Mouse (Mus musculus): Measurements from ENCODE around the gene B3galt6. TPM values are rescaled to one million over a fixed set of nuclear protein-coding genes. Genes with fewer than 3 reads are reported as not detected.
A peak's percentile ranks its signal among the peaks of the same experiment; 100 is the strongest.

B3galt6 gene
- 10 to 100 TPM in 1 of 2 experiments, 1 to 10 TPM in 1; 9.3 to 10.3 TPM for total RNA-seq (2021)
- long read RNA-seq, transcript B3galt6-201 (1 exons, 3,184 nt): major isoform, 29 of 29 reads
- long read RNA-seq, partial matches to known transcripts: 0 of 29 reads
- long read RNA-seq, other reads (novel, unspliced or antisense): 0 of 29 reads

DNA sequence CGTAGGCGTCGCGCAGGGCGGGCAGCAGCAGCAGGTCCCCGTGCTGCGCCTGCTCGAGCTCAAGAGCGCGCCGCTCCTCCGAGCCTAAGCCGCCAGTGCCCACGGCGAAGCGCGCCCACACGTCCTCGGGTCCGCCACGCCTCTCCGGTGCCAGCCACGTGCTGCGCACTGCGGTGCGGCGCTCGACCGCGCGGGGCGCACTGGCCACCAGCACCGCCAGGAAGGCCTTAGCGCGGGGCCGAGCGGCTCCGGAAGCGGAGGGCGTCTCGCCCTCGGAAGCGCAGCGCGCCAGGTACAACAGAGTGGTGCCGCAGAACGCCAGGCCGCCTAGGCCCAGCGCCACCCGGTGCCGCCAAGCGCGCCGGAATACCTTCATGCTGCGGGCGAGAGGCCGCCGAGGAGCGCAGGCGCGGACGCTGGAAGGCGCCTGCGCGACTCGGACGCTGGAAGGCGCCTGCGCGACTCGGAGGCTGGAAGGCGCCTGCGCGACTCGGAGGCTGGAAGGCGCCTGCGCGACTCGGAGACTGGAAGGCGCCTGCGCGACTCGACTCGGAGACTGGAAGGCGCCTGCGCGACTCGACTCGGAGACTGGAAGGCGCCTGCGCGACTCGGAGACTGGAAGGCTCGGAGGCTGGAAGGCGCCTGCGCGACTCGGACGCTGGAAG lies at the start of gene B3galt6, which contains the start of gene Sdf4:
TSS of gene B3galt6 (minus strand) at position 409 of the 665 bp plus-strand sequence.
TSS of gene Sdf4 (plus strand) at position 632 of the 665 bp plus-strand sequence.
- peak; percentile 86 to 93 for DNase-seq (ENCODE audit: low spot score in 2 of 2)

DNA sequence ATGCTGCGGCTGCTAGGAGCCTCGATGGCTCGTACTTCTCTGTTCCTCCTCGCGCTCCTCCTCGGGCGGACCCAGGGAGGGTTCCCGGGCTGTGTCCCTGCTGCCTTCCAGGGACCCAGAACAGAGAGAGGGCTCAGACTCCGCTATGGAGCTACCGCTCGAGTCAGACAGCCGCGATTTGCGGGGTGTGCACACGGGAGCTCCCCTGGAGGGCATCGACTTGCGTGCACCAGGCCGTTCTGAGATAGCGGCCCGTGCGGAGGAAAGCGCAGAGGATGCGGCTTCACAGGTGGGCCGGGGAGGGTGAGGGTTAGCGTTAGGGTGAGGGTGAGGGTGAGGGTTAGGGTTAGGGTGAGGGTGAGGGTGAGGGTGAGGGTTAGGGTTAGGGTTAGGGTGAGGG lies 42.5 kb upstream of the B3galt6 start:
- no peak for DNase-seq (ENCODE audit: low spot score in 2 of 2)

DNA sequence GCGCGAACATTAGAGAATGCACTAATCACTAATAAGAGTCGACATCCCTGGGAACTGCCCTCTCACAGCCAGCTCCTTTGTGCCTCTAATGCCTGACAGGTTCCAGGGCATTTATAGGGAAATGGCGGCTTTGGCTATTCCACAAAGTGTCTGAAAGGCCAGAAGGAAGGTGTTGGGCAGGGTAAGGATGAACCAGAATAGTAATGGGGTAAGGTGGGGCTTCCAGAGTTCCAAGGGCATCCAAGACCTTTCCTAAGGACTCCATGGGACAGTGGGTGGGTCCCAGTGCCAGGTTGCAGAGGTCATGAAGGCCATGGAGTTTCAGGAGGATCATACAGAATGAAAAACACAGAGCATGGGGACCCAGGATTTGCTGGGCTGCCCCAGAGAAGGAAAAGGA lies 41.9 kb upstream of the B3galt6 start:
- no peak for DNase-seq (ENCODE audit: low spot score in 2 of 2)

DNA sequence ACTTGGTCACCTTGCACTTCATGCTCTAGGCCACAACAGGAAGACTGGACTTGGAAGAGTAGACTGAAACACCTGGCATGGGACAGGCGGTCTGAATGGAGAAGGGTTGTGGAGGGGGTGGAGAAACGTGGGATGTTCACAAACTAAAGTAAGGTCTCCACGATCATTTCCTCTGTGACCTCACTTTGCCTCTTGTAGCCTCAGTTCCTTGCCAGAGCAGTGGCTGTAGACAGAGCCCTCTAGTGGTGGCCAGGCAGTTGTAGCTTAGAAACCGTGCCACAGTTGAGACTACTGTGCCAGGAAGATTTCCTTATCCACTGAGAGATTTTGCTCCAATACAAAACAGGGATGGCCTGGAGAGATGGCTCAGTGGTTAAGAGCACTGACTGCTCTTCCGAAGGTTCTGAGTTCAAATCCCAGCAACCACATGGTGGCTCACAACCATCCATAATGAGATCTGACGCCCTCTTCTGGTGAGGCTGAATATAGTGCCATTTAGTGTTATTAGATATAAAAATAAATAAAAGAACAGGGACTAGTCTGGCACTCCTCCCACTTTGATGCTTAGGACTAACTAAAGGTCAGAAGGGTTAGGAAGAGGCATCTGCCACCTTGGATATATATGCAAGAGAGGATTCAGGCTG lies 41.1 kb upstream of the B3galt6 start:
- DNase-seq (ENCODE audit: low spot score in 2 of 2): peak in 1 of 2 experiments; percentile 25

DNA sequence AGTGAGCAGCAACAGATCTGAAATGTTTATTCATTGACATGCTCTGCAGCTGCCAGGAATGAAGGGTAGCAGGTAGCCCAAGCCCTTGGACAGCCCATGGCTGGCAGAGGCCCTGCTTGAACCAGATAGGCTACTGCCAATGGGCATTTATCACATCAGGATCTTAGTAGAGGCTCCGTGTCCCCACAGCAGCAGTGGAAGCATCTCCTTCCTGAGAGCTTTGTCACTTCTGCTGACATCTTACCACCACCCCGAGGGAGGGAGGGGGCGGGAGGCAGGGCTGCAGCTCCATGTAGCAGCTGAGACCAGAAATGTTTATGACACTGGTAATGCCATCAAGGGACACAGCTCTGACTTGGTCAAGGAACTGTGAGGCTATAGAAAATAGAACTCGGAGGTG lies 40.4 kb upstream of the B3galt6 start:
- DNase-seq (ENCODE audit: low spot score in 2 of 2): no peak

DNA sequence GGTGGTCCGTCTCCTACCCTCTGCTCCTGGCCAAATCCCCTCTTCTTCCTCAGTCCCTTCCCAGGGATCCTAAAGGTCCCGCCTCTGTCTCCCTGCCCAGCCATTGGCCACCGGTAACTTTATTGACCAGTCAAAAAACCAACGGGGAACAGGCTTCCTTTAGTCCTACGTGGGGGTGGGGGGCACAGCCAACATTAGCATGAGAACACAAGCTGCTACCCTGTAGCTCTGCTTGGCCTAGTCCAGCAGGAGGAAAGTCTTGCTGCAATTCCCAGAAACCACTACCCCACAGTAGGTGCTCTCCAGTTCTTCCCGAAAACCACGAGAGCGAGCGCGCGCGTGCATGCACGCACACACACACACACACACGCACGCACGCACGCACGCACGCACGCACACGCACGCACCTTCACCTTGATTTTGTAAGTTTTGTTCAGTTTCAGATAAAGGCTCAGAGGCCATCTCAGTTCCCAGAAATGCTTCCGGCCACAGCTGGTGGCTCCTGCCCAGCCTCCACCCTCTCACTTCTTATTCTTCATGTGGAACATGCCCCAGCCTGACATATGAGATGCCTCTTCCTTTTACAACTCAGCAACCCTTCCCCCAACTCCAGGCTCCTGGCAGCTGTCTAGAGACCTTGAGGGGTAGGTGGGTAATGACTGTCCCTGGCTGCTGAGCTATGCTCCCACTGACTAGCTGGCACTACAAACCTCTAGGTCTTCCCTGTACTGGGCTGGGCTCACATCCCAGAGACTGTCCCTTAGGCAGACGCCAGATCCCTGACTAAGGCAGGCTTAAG lies 39.3 kb upstream of the B3galt6 start:
- peak; percentile 66 to 71 for DNase-seq (ENCODE audit: low spot score in 2 of 2)

DNA sequence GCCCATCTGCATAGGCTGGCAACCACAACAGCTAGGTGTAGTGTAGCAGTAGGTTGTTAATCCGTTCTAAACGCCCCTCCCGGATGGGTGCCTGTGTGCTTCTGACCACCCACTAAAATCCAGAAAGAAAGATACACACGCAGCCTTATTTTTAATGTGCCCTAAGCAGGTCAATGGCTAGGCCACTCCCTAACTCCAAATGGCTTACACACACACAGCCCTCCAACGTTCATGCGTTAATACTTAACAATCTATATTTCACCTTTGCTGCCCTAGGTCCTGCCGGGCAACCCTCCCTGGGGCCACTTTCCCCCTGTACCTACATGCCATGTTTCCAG lies 38.8 kb upstream of the B3galt6 start:
- no peak for DNase-seq (ENCODE audit: low spot score in 2 of 2)

DNA sequence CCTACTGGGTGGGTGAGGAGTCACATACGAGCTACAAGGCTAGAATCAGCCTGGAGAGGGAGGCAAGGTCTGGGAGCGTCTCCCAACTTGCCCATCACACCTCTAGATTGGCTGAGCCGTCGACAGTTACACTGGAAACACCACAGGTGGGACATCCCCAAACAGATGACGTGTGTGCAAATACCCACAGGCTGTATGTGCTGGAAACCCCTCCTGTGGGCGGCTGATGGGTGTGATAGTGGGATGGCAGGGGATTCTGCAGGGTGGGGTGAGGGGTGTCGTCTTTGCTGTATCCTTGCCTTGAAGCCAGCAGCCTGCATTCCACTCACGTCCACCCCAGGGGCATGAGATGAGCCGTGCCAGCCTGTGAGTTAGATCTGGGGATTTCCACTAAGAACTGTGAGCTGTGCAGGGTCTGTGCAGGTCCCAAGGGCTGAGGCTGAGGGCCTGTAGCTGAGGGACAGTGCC lies 38.2 kb upstream of the B3galt6 start:
- no peak for DNase-seq (ENCODE audit: low spot score in 2 of 2)

DNA sequence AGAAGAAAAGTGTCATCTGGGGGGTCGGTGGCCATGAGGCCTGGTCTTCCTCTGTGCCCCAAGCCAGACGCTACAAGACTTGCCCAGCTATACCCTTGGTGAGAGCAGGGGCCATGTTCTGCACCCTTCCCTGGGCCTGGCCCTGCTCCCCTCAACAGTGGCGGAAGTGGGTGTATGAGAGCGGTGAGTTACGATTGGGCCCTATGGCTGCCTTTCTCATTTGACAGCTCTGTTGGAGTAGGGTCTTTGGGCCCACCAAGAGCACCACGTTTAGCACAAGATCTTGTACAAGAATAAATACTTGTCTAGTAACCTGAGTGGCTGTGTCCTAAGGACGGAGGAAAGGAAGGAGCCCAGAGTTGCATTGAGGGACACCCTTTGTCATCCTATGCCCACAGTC lies 36.1 kb upstream of the B3galt6 start:
- DNase-seq (ENCODE audit: low spot score in 2 of 2): no peak

DNA sequence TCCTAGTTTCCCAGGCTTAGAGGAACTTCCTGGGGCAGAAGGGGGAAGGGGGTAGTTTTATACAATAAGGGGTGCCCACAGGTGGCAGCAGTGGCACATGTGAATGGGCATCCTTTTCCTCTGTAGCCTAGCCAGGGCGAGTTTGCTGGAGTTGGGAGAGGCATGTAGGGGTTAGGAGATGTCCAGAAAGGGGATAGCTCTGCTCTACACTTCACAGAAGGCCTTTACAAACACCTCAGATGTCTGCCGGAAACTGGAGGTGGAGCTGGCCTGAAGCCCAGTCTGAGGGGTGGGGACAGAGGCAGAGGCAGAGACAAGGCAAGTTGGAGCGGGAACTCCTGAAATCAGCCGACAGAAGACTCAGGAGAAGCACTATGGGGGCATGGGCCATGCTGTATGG lies 33.6 kb upstream of the B3galt6 start, which contains the start of gene Tnfrsf18:
TSS of gene Tnfrsf18 (plus strand) at position 152 of the 400 bp plus-strand sequence.
- peak; percentile 32 to 51 for DNase-seq (ENCODE audit: low spot score in 2 of 2)

DNA sequence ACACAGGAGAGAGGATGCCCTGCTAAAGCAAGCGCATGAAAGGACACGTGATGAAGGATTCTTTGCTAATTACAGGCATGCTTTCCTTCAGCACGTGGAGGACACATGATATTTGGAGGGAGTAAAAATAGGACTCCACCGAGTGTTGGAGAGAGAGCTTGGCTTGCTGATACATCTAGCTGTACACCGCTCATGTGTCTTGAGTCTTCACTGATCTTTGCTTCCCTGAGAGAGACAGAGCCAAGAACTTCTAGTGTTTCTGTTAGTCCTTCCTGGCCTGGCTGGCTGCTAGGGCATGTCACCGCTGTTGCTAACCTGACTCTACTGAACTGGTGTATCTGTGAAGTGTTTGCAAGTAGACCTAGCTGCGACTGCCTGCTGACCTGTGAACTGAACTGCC lies 31.7 kb upstream of the B3galt6 start:
- no peak for DNase-seq (ENCODE audit: low spot score in 2 of 2)

DNA sequence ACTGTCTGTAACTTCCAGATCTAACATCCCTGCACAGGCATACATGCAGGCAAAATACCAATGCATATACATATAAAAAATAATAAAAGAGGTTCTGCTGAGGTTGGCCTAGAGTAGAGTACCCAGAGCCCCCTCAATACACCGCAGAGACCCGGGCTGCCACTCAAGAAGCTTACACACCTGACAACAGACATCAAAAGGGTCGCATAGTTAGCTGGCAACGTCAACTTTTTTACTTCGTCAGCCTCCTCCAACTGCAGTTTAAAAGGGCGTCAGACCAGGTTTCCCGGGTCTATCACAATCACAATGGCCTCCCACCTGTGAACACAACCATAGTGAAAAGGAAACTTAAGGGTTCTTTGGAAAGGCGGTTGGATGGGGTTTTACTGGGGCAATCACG lies 31.1 kb upstream of the B3galt6 start:
- no peak for DNase-seq (ENCODE audit: low spot score in 2 of 2)

DNA sequence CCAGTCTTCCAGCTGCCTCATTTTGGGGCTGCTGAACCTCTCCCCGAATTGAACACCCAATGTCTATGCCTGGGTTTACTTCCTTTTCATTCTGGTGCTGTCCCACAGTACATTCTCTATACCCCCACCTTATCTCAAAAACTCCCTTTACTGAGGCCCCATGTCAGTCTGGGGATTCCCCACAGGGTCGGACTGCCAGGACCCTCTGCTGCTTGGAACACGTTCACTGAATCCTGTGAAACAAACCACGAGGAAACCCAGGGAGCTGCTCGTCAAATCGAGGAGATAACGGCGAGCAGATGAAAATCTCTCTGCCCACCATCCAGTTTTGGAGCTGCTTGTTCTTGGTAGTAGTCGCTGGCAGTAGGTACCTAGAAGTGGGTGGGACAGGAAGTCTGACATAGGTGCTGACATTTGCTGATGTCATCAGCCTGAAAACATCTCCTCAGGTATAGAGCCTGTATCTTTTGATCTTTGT lies 29.5 kb upstream of the B3galt6 start:
- no peak for DNase-seq (ENCODE audit: low spot score in 2 of 2)

DNA sequence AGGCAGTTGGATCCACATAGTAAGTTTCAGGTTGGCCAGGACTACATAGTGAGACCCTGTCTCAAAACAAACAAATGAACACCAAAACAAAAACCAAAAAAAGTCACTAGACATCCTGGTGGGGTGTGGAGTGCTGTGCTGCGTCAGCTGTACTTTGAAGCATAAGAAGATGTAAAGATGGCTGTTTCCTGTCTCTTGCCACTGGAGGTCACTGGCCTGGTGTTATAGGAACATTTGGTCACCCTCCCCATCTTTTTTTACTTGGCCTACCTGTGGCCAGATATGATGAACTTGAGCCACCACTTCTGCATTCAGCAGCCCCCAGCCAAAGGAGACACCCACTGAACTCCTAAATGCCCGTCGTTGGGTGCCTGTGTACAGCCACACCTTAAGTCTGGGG lies 28.9 kb upstream of the B3galt6 start:
- DNase-seq (ENCODE audit: low spot score in 2 of 2): no peak

DNA sequence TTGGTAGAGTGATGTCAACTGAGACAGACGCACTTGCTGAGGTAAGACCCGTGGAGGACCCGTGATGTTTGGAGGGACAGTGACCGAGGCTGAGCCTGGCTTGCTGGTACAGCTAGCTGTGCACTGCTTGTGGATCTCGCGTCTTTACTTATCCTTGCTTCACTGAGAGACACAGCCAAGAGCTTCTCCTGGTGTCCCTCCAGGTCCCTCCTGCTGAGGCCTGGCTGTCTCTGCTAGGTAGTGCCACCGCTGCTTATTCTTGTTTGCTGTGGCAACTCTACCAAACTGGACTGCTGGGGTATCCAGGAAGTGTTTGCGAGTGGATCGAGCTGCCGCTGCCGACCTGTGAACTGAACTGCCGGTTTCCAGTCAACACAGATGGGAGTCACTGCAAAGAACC lies 27.3 kb upstream of the B3galt6 start:
- no peak for DNase-seq (ENCODE audit: low spot score in 2 of 2)

DNA sequence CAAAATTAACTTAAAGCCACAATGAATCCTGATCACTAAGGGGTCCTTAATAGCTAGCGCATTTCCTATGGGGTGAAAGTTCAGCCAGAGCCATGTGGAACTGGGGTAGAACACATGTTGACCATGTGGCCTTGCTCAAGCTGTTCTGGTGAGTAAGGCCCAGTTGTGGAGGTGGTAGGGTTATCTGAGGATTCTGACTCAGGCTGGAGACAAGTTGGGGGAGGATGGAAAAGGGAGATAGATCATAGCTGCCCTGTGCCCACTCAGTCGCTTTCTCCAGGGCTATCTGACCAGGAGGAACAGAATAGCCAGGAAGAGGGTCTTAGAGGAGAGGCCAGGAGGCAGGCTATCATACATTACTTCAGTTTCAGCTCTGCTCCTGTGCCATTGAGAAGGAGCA lies 22.0 kb upstream of the B3galt6 start:
- no peak for DNase-seq (ENCODE audit: low spot score in 2 of 2)

DNA sequence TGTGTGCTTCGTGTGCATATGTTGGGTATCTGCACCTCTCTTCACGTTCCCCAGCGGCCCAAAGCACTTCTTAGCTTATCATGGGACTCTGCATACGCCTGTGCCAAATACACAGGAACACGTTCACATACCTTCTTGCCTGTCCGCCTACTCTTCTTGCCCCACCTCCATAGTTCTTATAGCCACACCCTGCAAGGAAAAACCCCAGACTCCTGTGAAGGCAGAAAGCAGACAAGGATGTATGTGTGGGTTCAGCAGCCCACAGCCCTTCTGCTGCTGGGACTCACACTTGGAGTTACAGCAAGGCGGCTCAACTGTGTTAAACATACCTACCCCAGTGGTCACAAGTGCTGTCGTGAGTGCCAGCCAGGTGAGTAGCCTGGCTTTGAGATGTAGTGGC lies 21.2 kb upstream of the B3galt6 start, which contains the start of gene Tnfrsf4:
TSS of gene Tnfrsf4 (plus strand) at position 207 of the 400 bp plus-strand sequence.
- no peak for DNase-seq (ENCODE audit: low spot score in 2 of 2)

DNA sequence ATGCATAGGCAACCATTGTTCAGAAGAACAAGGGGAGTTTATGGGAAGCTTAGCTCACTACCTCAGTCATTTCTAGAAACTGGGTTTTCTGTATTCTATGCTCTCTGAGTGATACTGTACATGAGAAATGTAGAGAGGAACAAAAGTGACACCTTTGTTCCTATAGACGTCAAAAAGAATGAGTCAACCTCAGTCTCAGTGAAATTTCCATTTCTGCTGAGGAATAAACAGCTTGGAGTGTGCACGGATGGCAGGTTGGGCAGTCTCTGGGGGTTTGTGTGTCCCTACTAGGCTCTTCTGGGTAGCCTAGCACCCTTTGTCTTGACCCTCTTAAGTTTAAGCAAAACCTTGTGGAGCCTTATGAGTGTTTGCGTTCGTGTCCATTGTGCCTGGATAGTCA lies 15.9 kb upstream of the B3galt6 start:
- no peak for DNase-seq (ENCODE audit: low spot score in 2 of 2)

DNA sequence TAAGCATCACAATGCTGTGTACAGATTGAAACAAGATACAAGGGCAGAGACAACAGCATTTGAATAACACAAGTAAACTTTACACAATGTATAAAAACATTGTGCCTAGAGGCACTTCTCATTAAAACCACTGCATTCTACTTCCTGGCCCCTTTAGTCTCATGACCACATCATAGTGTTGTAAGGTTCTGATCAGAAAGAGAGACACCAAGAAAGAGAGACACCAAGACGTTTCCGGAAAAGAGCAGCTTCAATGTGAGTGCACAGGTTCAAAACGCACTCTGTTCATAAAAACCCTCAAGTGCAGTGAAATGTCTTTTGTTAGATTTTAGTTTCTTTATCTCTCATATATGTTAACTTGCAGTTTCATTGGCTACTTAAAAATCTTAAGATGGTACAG lies 11.7 kb upstream of the B3galt6 start:
- no peak for DNase-seq (ENCODE audit: low spot score in 2 of 2)

DNA sequence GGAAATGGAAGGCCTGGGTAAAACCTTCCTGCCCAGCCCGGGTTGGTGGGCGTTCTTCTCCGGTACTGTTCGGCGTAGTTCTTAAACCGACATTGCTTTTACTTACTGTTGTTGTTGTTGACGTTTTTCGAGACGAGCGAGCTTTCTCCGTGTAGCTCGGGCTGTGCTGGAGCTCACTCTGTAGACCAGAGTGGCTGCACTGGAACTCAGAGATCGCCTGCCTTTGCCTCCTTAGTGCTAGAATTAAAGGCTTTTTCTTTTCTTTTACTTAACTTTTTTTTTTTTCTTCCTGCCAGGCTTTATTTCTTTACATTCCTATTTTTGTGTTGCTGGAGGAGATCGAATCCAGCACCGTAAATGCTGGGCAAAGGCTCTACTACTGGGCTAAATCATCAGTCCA lies 1.2 kb upstream of the B3galt6 start:
- DNase-seq (ENCODE audit: low spot score in 2 of 2): no peak

DNA sequence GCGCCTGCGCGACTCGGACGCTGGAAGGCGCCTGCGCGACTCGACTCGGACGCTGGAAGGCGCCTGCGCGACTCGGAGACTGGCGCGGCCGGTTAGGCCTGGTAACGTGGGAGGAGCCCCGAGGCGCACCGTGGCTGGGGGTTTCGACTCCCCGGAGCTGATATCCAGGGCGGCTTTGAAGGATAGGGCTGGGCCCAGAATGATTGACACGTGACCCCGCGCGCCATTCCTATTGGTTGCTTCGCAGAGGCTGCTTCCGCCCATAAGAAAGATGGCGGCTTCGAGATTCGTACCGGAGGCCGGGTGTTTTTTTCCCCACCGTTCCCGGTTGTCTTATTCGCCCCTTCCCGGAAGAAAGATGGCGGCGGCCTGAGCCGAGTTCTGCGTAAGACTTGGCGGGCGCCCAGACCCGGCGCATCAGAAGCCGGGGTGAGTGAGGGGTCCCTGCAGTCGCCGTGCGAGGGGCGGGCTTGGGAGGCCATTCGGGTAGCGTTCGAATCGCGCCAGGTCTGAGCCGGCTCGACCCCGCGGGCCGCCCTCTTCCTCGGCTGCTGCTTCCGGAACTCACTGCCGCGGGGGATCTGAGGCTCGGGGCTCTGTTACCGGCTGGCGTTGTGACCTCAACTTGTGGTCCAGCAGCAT lies 578 bp upstream of the B3galt6 start:
- peak; percentile 93 to 99 for DNase-seq (ENCODE audit: low spot score in 2 of 2)

Measured in layer of hippocampus, adult 18-20 months (tissue).